Mouse (Mus musculus) left cerebral cortex, postnatal 25 days (tissue): ENCODE results near the gene Gm5678. TPM values are rescaled to one million over a fixed set of nuclear protein-coding genes. Genes with fewer than 3 reads are reported as not detected.
"Not testable (repeated sequence)": the region's sequence is repeated elsewhere in the genome, so short reads cannot be mapped to it uniquely, and the experiment has no call there.

Experiments used
- DNase-seq, 2 experiments: peaks; one replicate each; pipeline ENCODE4 v3.0.0; 2022; ENCODE audit warnings: low spot score in 2 of 2, mixed read lengths in 1 of 2
- intact Hi-C: fragments of 180-260 bp; cut with DNase I; formaldehyde crosslinking; loops from one replicate; pipeline ENCODE4 v1.15.1; 2025
- total RNA-seq, 2 experiments: library from RNA; stranded (reverse); gene quantifications; 2 replicates each; pipeline ENCODE4 v1.2.3; 2021

The Gm5678 gene
- total RNA-seq, 2 experiments from 2014 or later = 3.4 to 4.0 TPM

- intact Hi-C loops = no loop called here
- no peak for DNase-seq
Measured at GRCm38 (mm10) chr16:93605553-93605952, 22.3 kb upstream of the Gm5678 start, which contains the start of gene Cbr1. Cbr1 (plus strand) TSS chr16:93605853.

- DNase-seq = no peak
- intact Hi-C loops = no loop called here
Measured at GRCm38 (mm10) chr16:93606146-93606545, 21.8 kb upstream of the Gm5678 start.

- intact Hi-C loops = no loop called here
- peak; percentile 76 to 78 for DNase-seq
Measured at GRCm38 (mm10) chr16:93607669-93608101, 20.2 kb upstream of the Gm5678 start.

- DNase-seq = no peak
- intact Hi-C loops = no loop called here
Measured at GRCm38 (mm10) chr16:93608731-93609130, 19.2 kb upstream of the Gm5678 start.

- no peak for DNase-seq
- intact Hi-C loops = loop anchor here (10.0 kb wide), 1 partner anchor 155 kb away; no protein-coding TSS in a partner anchor
Measured at GRCm38 (mm10) chr16:93609796-93610195, 18.1 kb upstream of the Gm5678 start.

GRCm38 (mm10) chr16:93610961-93611360, 16.9 kb upstream of the Gm5678 start:
- DNase-seq = no peak
- intact Hi-C loops = loop anchor here (10.0 kb wide), 1 partner anchor 154 kb away; no protein-coding TSS in a partner anchor

- intact Hi-C loops = loop anchor here (10.0 kb wide), 1 partner anchor 150 kb away; no protein-coding TSS in a partner anchor
- peak; percentile 39 to 65 for DNase-seq
Measured at GRCm38 (mm10) chr16:93615118-93615870, 12.6 kb upstream of the Gm5678 start.

GRCm38 (mm10) chr16:93623759-93624158, 4.1 kb upstream of the Gm5678 start:
- intact Hi-C loops, DNase-seq: not testable (repeated sequence)

- no peak for DNase-seq
- intact Hi-C loops = no loop called here
Measured at GRCm38 (mm10) chr16:93624671-93625070, 3.2 kb upstream of the Gm5678 start.

GRCm38 (mm10) chr16:93626745-93627144, 1.2 kb upstream of the Gm5678 start:
- DNase-seq = peak in 1 of 2 experiments; percentile 39
- intact Hi-C loops = no loop called here

GRCm38 (mm10) chr16:93644006-93644405, 16.1 kb downstream of the Gm5678 start:
- DNase-seq = no peak
- intact Hi-C loops = no loop called here

- intact Hi-C loops = no loop called here
- DNase-seq = no peak
Measured at GRCm38 (mm10) chr16:93648441-93649183, 20.7 kb downstream of the Gm5678 start.

- no peak for DNase-seq
- intact Hi-C loops = no loop called here
Measured at GRCm38 (mm10) chr16:93667976-93668375, 40.1 kb downstream of the Gm5678 start.

- DNase-seq = no peak
Measured at GRCm38 (mm10) chr16:93669521-93669920, 41.6 kb downstream of the Gm5678 start.

GRCm38 (mm10) chr16:93670466-93670865, 42.6 kb downstream of the Gm5678 start:
- intact Hi-C loops = not testable (repeated sequence)

More at GRCm38 (mm10) chr16:93669521-93669920, 41.6 kb downstream of the Gm5678 start:
- intact Hi-C loops = no loop called here

GRCm38 (mm10) chr16:93671064-93671463, 43.2 kb downstream of the Gm5678 start:
- DNase-seq = no peak
- intact Hi-C loops = no loop called here

More at GRCm38 (mm10) chr16:93670466-93670865, 42.6 kb downstream of the Gm5678 start:
- not testable (repeated sequence) for DNase-seq

GRCm38 (mm10) chr16:93676376-93676775, 48.5 kb downstream of the Gm5678 start:
- no peak for DNase-seq
- intact Hi-C loops = no loop called here

- intact Hi-C loops = no loop called here
- no peak for DNase-seq
Measured at GRCm38 (mm10) chr16:93678206-93678605, 50.3 kb downstream of the Gm5678 start.

- peak in 1 of 2 experiments; percentile 8 for DNase-seq
- intact Hi-C loops = no loop called here
Measured at GRCm38 (mm10) chr16:93679165-93679564, 51.3 kb downstream of the Gm5678 start.
